Mouse (Mus musculus) brain, embryonic 14.5 days (tissue): ENCODE results near the gene Tmem213. TPM values are rescaled to one million over a fixed set of nuclear protein-coding genes. Genes with fewer than 3 reads are reported as not detected.
A peak's percentile ranks its signal among the peaks of the same experiment; 100 is the strongest.

Experiments
- DNase-seq: peaks from one replicate; pipeline ENCODE4 v3.0.0-alpha.2; 2011; ENCODE audit warnings: low read depth
- CTCF ChIP-seq: fragments of 200-500 bp; IDR thresholded peaks from 2 replicates; pipeline ENCODE4 v1.5.1; 2012; ENCODE audit warnings: inconsistent platforms, mild to moderate bottlenecking, moderate library complexity, borderline replicate concordance; ENCODE audit not compliant: insufficient read depth, insufficient read length; ENCODE audit errors: extremely low read depth
- POLR2A ChIP-seq: fragments of 200-500 bp; IDR thresholded peaks from 2 replicates; pipeline ENCODE4 v1.6.1; 2012; ENCODE audit warnings: mild to moderate bottlenecking, inconsistent platforms, borderline replicate concordance; ENCODE audit not compliant: poor library complexity, insufficient read depth, insufficient read length, severe bottlenecking; ENCODE audit errors: extremely low read depth
- polyA plus RNA-seq: library from polyadenylated mRNA; depleted of rRNA; stranded (reverse); fragments of >200 nt; gene quantifications from 2 replicates; pipeline ENCODE4 v1.2.3, GENCODE M21; 2012; rRNA removed

The Tmem213 gene
- 0.15 TPM in 1 of 2 replicates, not detected in the other for polyA plus RNA-seq

- no peak for DNase-seq
- TF ChIP-seq CTCF (no peak), POLR2A (no peak)
These were observed at the start of gene Tmem213 for GRCm38 (mm10) chr6:38109160-38109795. TSS of gene Tmem213 (plus strand) at chr6:38109255.

GRCm38 (mm10) chr6:38064621-38065020 lies 44.4 kb upstream of the Tmem213 start:
- TF ChIP-seq CTCF, result no peak
- no peak for DNase-seq

DNA sequence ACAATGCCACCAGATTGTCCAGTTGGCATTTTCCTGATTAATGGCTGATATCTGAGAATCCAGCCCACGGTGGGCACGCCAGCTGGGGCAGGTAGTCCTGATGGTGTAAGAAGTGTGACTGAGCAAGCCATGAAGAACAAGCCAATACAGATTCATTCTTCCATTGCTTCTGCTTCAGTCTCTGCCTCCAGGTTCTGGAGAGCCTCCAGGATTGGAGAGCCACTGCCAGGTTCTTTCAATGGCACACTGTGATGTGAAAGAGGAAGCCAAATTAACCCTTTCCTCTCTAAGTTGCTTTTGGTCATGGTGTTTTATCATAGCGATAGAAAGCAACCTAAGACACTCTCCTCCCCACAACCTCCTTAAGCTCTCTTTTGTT lies 43.9 kb upstream of the Tmem213 start:
- TF ChIP-seq CTCF (no peak), POLR2A (no peak)
- DNase-seq, result peak; percentile 76

DNA sequence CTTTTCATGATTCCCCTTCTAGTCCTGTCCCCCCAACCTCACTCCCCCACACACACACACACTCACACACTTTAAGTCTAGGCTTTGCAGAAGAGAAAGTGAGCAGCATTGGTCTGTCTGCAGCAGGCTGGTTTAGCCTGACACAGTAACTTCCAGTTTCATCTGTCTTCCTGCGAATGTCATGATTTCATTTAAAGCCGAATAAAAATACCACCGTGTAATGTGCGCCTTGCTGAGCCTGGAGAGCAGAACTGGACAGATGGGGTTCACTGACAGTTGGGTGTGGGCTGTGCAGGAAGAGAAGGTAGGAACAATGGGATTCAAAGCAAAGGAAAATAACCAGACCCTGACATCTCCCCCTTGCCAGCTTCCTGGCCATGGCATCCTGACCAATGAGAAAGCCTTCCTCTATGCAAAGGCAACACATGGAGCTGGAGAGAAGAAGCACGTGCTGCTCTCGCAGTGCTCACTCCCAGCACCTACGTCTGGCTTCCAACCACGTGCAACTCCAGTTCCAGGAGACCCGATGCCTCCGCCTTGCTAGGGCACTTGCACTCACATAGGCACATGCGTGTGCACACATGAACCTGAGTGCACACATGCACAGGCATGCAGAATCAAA lies 43.4 kb upstream of the Tmem213 start:
- TF ChIP-seq CTCF (no peak), POLR2A (no peak)
- peak; percentile 21 for DNase-seq

GRCm38 (mm10) chr6:38066215-38066614 lies 42.8 kb upstream of the Tmem213 start:
- DNase-seq, result peak; percentile 94
- peak; percentile 75 for TF ChIP-seq CTCF
- no peak for TF ChIP-seq POLR2A

DNA sequence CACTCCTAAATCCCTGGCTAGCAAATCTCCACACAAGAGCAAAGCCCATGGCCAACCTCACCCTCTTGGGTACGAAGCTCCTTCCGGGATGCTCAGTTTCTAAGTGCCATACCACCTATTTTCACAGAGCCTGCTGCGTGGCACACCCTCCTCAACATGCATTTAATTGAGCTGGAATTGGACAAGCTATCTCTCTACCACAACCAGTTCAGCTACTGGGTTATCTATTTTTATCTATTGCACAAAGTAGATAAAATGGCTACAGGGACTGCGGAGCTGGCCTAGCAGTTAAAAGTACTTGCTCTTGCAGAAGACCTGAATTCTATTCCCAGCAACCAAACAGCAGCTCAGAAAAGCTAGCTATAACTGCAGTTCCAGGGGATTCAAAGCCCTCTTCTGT lies 37.8 kb upstream of the Tmem213 start:
- DNase-seq, result no peak
- TF ChIP-seq CTCF (no peak), POLR2A (no peak)

DNA sequence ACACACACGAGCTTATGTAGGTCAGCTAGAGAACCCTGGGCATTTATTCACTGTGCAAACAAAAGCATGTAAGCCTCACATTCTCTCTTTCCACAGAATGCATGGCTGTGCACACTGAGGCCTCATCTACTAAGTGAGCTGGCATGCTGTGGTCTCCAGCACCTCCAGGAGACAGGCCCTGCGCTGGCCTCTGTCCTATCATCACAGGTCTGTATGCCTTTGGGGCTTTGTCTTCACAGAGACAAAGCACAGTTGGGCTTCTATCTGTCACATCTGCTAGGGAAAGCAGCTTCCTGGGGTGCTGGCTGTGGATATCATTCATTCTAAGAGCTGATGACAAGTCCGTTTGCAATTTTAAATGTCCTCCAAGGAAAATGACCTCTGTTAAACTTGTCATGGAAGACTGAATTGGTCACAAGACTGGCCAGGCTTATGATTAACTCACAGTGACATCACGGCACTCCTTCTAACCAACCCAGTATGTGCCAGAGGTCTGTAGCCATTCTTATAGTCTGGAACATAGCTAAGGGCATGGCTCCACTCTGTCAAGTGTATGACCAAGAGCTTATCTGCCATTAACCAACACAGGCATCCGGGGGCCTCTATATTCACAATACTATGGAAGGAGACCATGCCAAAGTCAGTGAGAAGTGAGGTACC lies 36.8 kb upstream of the Tmem213 start:
- TF ChIP-seq POLR2A (no peak), CTCF (no peak)
- DNase-seq, result no peak

- no peak for DNase-seq
- no peak for TF ChIP-seq CTCF
- TF ChIP-seq POLR2A, result no peak
These were observed 35.5 kb upstream of the Tmem213 start for GRCm38 (mm10) chr6:38073592-38073991.

DNA sequence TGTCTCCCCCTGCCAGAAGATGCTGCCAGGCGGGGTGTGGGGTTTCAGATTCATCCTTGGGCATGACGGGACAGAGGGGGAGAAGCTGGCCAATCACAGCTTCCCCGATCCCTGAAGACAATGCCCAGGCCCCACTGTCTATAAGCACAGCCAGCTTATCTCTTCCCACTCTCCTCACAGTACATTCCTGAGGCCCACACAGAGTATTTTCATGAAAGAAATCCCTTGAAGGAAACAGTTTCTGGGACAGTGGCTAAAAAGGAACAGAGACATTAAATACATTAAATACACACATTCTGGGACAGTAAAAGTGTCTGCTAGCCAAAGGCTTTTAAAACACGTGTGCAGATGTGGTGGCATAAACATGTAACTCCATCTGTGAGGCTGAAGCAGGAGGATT lies 28.7 kb upstream of the Tmem213 start:
- TF ChIP-seq POLR2A (no peak), CTCF (no peak)
- no peak for DNase-seq

DNA sequence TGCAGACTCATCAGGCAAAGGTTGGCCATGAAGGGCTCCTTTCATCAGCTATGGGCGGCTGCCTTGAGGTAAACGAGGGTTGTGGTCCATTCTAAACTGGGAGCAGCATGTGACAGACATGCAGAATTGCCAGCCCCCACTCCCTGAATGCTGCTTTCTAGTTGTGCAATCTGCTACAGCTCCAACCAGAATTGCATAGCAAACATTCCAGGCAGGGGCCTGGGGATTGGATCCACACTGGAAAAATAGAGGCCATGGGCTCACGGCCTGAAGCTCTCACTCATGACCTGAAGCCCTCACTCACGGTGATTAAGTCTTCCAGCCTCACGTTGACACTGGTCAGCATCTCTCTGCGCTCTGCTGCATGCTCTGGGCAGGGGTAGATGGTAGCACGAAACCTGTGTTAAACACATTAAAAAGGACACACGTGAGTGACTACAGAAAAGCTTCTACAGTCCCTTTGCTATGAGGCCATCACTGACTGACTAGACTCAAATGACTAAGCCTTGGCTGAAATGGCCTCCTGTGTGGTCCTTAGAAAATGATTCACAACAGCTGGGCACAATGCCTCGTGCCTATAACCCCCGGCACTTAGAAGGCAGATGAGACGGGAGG lies 27.2 kb upstream of the Tmem213 start:
- no peak for TF ChIP-seq CTCF
- TF ChIP-seq POLR2A, result no peak
- DNase-seq, result peak; percentile 3

- no peak for TF ChIP-seq CTCF
- TF ChIP-seq POLR2A, result no peak
- DNase-seq, result no peak
These were observed 25.9 kb upstream of the Tmem213 start for GRCm38 (mm10) chr6:38083204-38083603.

DNA sequence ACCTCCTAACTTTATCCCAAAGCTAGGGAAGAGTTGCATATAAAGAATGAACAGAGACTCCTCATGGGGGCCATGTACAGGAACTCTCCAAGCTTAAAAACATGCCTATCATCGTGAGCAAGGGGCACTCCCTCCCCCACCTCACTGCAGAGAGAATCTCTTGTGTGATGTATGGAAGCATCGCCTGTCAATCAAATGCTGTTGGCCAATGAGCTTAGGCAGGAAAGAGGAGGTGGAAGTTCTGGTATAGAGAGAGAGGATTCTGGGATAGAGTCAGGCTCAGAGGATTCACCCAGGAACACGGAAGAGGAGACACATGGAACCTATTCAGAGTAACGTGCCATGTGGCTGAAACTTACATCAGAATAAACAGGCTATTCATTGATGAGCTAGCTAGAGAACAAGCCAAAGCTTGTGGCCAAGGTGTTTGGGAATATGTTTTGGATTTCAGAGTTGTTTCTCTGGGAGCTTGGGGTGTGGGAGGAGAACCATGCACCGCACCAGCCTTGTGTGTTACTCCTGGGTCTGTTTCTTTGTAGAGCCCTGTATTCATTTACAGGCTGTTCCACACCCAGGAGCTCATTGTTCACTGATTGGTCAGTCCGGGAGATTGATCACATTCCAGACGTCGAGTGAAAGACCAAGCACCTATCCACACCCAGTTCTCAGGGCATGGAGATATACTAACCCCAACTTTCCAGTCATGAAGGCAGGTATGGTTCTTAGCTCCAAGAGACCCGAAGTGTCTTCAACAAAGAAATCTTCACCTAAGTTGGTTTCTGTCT lies 21.6 kb upstream of the Tmem213 start:
- DNase-seq, result no peak
- TF ChIP-seq POLR2A (no peak), CTCF (no peak)
